Mouse (Mus musculus): ENCODE results near the gene Dcun1d1. TPM values are rescaled to one million over a fixed set of nuclear protein-coding genes. Genes with fewer than 3 reads are reported as not detected.

Dcun1d1 gene
- polyA plus RNA-seq, 1 experiment, result 84.0 TPM

DNA sequence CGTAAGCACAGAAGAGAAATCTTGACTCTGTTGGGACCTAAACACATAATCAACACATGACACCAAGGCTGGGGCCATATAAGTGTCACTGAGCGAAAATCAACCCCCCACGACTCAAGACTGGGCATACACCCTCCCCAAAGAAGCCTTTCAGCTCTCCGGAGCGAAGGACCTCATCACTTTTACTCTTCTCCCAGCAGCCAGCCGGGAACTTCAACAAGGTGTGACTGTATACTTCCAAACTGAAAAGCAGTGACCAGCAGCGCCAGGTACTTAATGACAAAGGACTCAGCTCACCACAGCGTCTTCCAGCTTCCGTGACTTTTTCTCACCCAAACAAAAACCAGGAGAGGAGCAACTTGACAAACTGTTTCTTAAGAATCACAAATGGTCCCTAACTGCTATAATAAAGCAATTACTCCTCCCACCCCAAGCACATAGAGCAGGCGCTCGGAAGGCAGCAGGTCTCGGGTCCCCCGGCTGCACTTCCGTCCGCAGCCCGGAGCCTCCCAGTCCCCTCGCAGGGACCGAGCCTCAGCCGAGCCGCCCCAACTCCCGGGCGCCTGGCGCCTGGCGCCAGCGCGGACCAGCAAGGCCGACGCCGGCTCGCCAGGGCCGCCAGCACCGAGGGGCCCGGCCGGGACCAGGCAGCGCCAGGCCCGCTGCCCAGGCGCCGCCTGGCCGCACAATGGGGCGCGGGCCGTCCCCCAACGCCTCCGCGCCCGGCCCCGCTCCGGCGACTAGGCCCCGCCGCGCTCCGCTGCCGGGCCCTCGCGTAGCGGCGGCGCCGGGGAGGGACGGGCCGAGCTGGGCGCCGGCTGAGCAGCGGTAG lies 5.1 kb downstream of the Dcun1d1 start:
- TF ChIP-seq CTCF (IDR thresholded peaks at IDR 0.05; ENCODE audit: borderline replicate concordance, insufficient read depth, low read length), result no peak
- no peak for TF ChIP-seq POLR2A (IDR thresholded peaks at IDR 0.05; ENCODE audit: low read depth, low read length)
- peak overlapping the region; percentile 66 for H3K27ac ChIP-seq (ENCODE audit: insufficient read depth, low read length)
- peak overlapping the region; percentile 96 for H3K4me3 ChIP-seq (ENCODE audit: insufficient read depth, low read length)
- H3K4me1 ChIP-seq (ENCODE audit: control insufficient read depth, insufficient read depth, low read length), result peaks cover 5% of the 10 kb centered on the region; the same call in 1 of the 2 replicates

- peaks cover 8% of the 10 kb centered on the region; the same call in 1 of the 2 replicates for H3K4me1 ChIP-seq (ENCODE audit: control insufficient read depth, insufficient read depth, low read length)
- H3K27ac ChIP-seq (ENCODE audit: insufficient read depth, low read length), result no peak overlapping the region
- H3K4me3 ChIP-seq (ENCODE audit: insufficient read depth, low read length), result peak overlapping the region; percentile 96
- TF ChIP-seq CTCF (IDR thresholded peaks at IDR 0.05; ENCODE audit: borderline replicate concordance, insufficient read depth, low read length), result no peak
- no peak for TF ChIP-seq POLR2A (IDR thresholded peaks at IDR 0.05; ENCODE audit: low read depth, low read length)
These were observed 5.9 kb downstream of the Dcun1d1 start for GRCm38 (mm10) chr3:35931359-35931758.

- no peak overlapping the region for H3K4me3 ChIP-seq (ENCODE audit: insufficient read depth, low read length)
- no peak overlapping the region for H3K27ac ChIP-seq (ENCODE audit: insufficient read depth, low read length)
- TF ChIP-seq CTCF (IDR thresholded peaks at IDR 0.05; ENCODE audit: borderline replicate concordance, insufficient read depth, low read length) (no peak), POLR2A (IDR thresholded peaks at IDR 0.05; ENCODE audit: low read depth, low read length) (no peak)
- H3K4me1 ChIP-seq (ENCODE audit: control insufficient read depth, insufficient read depth, low read length), result peaks cover 8% of the 10 kb centered on the region; the same call in 1 of the 2 replicates
These were observed 7.4 kb downstream of the Dcun1d1 start for GRCm38 (mm10) chr3:35929831-35930230.

- no peak for TF ChIP-seq CTCF (IDR thresholded peaks at IDR 0.05; ENCODE audit: borderline replicate concordance, insufficient read depth, low read length)
- no peak for TF ChIP-seq POLR2A (IDR thresholded peaks at IDR 0.05; ENCODE audit: low read depth, low read length)
- Histone ChIP-seq H3K4me3 (ENCODE audit: insufficient read depth, low read length) (no peak overlapping the region), H3K4me1 (ENCODE audit: control insufficient read depth, insufficient read depth, low read length) (peaks cover 8% of the 10 kb centered on the region; the same call in 1 of the 2 replicates), H3K27ac (ENCODE audit: insufficient read depth, low read length) (no peak overlapping the region)
These were observed 7.8 kb downstream of the Dcun1d1 start for GRCm38 (mm10) chr3:35929406-35929805.

GRCm38 (mm10) chr3:35925852-35926251 lies 11.4 kb downstream of the Dcun1d1 start:
- 0 out of 2 replicates have a peak, but pooled peaks cover 5% of the 10 kb centered on the region for H3K4me1 ChIP-seq (ENCODE audit: control insufficient read depth, insufficient read depth, low read length)
- H3K27ac ChIP-seq (ENCODE audit: insufficient read depth, low read length), result no peak overlapping the region
- no peak overlapping the region for H3K4me3 ChIP-seq (ENCODE audit: insufficient read depth, low read length)
- TF ChIP-seq POLR2A (IDR thresholded peaks at IDR 0.05; ENCODE audit: low read depth, low read length) (no peak), CTCF (IDR thresholded peaks at IDR 0.05; ENCODE audit: borderline replicate concordance, insufficient read depth, low read length) (no peak)

DNA sequence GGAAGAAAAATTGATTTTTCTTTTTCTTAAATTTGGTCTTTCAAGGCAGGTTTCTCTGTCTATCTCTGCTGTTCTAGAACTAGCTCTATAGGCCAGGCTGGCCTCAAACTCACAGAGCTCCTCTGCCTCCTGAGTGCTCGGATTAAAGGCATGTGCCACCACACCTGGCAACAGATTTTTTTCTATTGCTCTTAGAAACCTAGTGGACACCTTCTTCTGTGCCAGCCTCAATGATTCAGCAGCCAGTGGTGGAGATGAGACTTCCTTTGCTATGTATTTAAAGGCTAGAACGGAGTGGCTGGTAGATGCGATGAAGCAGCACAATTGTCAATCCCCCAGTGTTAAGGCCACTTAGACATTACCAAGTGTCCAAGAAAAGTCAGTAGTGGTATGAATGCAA lies 13.2 kb downstream of the Dcun1d1 start:
- no peak overlapping the region for H3K4me3 ChIP-seq (ENCODE audit: insufficient read depth, low read length)
- TF ChIP-seq POLR2A (IDR thresholded peaks at IDR 0.05; ENCODE audit: low read depth, low read length), result no peak
- no peak for TF ChIP-seq CTCF (IDR thresholded peaks at IDR 0.05; ENCODE audit: borderline replicate concordance, insufficient read depth, low read length)
- 0 out of 2 replicates have a peak, but pooled peaks cover 3% of the 10 kb centered on the region for H3K4me1 ChIP-seq (ENCODE audit: control insufficient read depth, insufficient read depth, low read length)
- H3K27ac ChIP-seq (ENCODE audit: insufficient read depth, low read length), result no peak overlapping the region

- Histone ChIP-seq H3K4me3 (ENCODE audit: insufficient read depth, low read length) (no peak overlapping the region), H3K27ac (ENCODE audit: insufficient read depth, low read length) (no peak overlapping the region), H3K4me1 (ENCODE audit: control insufficient read depth, insufficient read depth, low read length) (0 out of 2 replicates have a peak, but pooled peaks cover 3% of the 10 kb centered on the region)
- TF ChIP-seq POLR2A (IDR thresholded peaks at IDR 0.05; ENCODE audit: low read depth, low read length) (no peak), CTCF (IDR thresholded peaks at IDR 0.05; ENCODE audit: borderline replicate concordance, insufficient read depth, low read length) (no peak)
These were observed 13.8 kb downstream of the Dcun1d1 start for GRCm38 (mm10) chr3:35923495-35923894.

GRCm38 (mm10) chr3:35922522-35922921 lies 14.7 kb downstream of the Dcun1d1 start:
- TF ChIP-seq CTCF (IDR thresholded peaks at IDR 0.05; ENCODE audit: borderline replicate concordance, insufficient read depth, low read length), result no peak
- TF ChIP-seq POLR2A (IDR thresholded peaks at IDR 0.05; ENCODE audit: low read depth, low read length), result no peak
- Histone ChIP-seq H3K27ac (ENCODE audit: insufficient read depth, low read length) (no peak overlapping the region), H3K4me1 (ENCODE audit: control insufficient read depth, insufficient read depth, low read length) (0 out of 2 replicates have a peak, but pooled peaks cover 3% of the 10 kb centered on the region), H3K4me3 (ENCODE audit: insufficient read depth, low read length) (no peak overlapping the region)

DNA sequence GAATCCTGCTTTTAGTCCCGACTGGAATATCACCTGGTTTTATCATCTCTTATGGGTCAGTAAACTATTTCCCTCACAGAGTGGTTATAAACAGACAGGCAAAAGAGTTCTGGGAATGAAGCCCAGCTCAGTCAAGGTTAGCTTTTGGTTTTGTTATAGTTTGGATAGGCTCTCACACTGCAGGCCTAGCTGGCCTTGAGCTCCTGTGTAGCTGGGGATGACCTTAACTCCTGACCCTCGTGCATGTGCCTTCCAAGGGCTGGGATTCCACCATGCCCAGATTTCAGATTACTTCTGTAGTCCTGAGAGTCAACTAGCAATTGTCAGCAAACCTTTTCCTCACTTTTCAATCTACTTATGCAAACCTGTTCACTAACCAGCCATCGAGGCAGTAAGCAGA lies 19.0 kb downstream of the Dcun1d1 start:
- H3K4me1 ChIP-seq (ENCODE audit: control insufficient read depth, insufficient read depth, low read length), result no peaks in the 10 kb centered on the region
- no peak overlapping the region for H3K27ac ChIP-seq (ENCODE audit: insufficient read depth, low read length)
- TF ChIP-seq CTCF (IDR thresholded peaks at IDR 0.05; ENCODE audit: borderline replicate concordance, insufficient read depth, low read length), result no peak
- TF ChIP-seq POLR2A (IDR thresholded peaks at IDR 0.05; ENCODE audit: low read depth, low read length), result no peak
- H3K4me3 ChIP-seq (ENCODE audit: insufficient read depth, low read length), result no peak overlapping the region

Data from embryonic fibroblast, embryonic 13.5 days (primary cell).